Mouse (Mus musculus) pancreas, adult 10 weeks (tissue): ENCODE data around the gene Rcc1. TPM values are rescaled to one million over a fixed set of nuclear protein-coding genes. Genes with fewer than 3 reads are reported as not detected.

Experiments used
- polyA plus RNA-seq: library from polyadenylated mRNA; stranded (reverse); fragments of 350-450 nt; fragmentation: Illumina TruSeq; extraction: RNeasy Lipid Tissue Mini Kit (QIAGEN cat#74804); gene quantifications from one replicate; pipeline ENCODE4 v1.2.3, GENCODE M21; 2015; ENCODE audit warnings: low read depth, low replicate concordance; ENCODE audit not compliant: insufficient read depth

Rcc1 gene
- polyA plus RNA-seq, result 2.1 TPM

DNA sequence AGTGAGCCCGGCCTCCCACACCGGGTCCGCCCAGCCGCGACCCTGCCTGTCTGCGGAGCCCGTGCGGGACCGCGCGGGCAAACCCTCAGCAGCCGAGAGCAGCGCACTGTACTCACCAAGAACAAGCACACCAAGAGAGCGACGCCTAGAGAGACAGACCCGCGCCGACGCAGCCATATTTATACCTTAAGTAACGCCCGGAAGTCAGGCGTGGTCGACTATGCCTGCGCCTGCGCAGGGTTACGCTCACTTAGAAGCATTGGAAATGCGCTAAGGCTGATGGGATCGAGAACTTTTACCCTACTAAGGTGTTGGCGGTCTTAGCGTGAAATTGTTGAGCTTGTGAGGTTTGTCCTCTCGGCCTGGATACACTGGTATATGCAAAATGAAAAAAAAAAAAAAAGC, at the start of gene Rcc1:
TSS of gene Rcc1 (minus strand) at position 125 of the 405 bp plus-strand sequence.

DNA sequence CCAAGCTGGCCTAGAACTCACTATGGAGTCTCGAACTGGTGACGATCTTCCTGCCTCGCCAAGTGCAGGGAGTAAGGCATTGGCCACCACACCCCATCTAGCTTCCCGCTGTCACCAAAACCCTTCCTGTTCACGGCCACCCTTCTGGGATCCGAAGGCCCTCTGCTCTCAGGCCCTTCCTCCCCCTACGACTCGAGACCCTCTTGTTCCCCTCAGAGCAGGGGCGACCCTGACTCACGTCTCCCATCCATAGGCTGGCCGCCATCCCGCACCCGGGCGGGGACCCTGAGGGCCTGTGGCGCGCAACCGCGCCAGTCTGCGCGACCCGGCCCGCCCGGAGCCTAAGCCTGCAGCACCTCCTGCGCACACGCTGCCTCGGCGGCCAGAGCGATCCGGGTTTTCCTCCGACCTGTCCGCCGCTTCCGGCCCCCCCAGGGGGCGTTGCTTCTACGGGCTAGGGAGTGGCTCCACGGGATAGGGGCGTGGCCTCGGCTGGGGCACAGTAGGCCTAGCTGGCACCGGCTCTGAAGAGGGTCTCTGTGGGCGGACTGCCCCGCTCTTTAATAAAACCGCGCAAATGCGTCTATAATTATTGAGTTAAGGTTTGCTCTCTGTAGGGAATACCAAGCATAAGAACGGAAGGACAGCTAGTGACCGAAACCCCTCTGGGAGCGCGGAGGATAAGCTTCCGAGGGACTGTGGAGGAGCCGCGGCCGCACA, 24.1 kb downstream of the Rcc1 start, which contains the start of gene Trnau1ap:
TSS of gene Trnau1ap (minus strand) at position 424 of the 720 bp plus-strand sequence.

DNA sequence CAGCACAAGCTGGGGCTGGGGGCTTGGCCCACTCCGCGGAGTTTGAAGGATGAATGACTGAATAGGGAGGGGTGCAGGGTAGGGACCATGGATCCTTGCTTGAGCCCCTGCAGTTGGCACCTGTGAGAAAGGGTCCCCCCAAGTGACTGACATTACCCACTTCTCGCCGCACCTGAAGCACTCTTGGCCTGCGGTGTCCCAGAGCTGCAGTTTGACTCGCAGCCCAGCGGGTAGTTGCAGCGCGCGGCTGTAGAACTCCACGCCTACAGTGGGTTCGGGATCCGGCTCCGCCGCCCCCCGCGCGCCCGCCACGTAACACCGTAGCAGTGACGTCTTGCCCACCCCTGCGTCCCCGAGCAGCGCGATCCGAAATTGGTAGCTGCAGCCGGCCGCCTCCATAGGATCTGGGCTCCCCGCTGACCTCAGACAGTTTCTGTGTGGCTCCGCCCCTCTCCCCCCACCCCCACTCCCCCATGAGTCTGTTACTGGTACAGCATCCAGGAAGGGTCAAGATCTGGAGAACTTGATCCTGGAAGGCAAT, 50.4 kb downstream of the Rcc1 start, which contains the start of gene Rab42:
TSS of gene Rab42 (minus strand) at position 447 of the 541 bp plus-strand sequence.

Other genes starting within 250 kb of the Rcc1 start
- gene Oprd1, start 209.1 kb downstream of the Rcc1 start, polyA plus RNA-seq, result not detected
- gene Ythdf2, start 141.3 kb downstream of the Rcc1 start, polyA plus RNA-seq, result 4.1 TPM
- gene Gmeb1, start 92.0 kb downstream of the Rcc1 start, polyA plus RNA-seq, result 1.8 TPM
- 6.4 TPM for gene Taf12, start 79.2 kb downstream of the Rcc1 start, polyA plus RNA-seq
- gene Rab42, start 50.2 kb downstream of the Rcc1 start, polyA plus RNA-seq, result not detected
- 18.5 TPM for gene Trnau1ap, start 24.1 kb downstream of the Rcc1 start, polyA plus RNA-seq
- 4.2 TPM for gene Phactr4, start 68.9 kb upstream of the Rcc1 start, polyA plus RNA-seq
- 0.83 TPM for gene Med18, start 110.3 kb upstream of the Rcc1 start, polyA plus RNA-seq
- 2.7 TPM for gene Sesn2, start 156.9 kb upstream of the Rcc1 start, polyA plus RNA-seq
- 63.2 TPM for gene Atpif1, start 180.1 kb upstream of the Rcc1 start, polyA plus RNA-seq
- 25.6 TPM for gene Dnajc8, start 181.9 kb upstream of the Rcc1 start, polyA plus RNA-seq
- 1.2 TPM for gene Ptafr, start 210.5 kb upstream of the Rcc1 start, polyA plus RNA-seq